Comparison of ENCODE assay signal across 16 mouse cellular contexts in genomic region chr8:108788156-108788761, GRCm38 (mm10).
DNase-seq lines count a peak whose midpoint lies in the region; ATAC-seq and TF ChIP-seq lines count a peak whose summit lies in the region.
"Had no signal": no experiment of that assay in that cellular context is flagged by ENCODE, and none has a peak within 500 bp of the region (broad histone marks: within the 10 kb centered on the region; RNA-seq: fewer than 3 reads in every experiment).

No protein-coding gene starts in this region.

- no peak for TF ChIP-seq CTCF in forebrain, postnatal 0 days (IDR thresholded peaks at IDR 0.05; ENCODE audit: low read depth)

- peaks cover 57% of the 10 kb centered on the region for H3K4me1 ChIP-seq in midbrain, embryonic 10.5 days
- peaks cover 20% of the 10 kb centered on the region for H3K4me1 ChIP-seq in midbrain, embryonic 11.5 days (ENCODE audit: control insufficient read depth, insufficient read depth, low read length)
- peaks cover 23% of the 10 kb centered on the region; the same call in 1 of the 2 replicates for H3K4me1 ChIP-seq in forebrain, postnatal 0 days (ENCODE audit: insufficient read depth)
- H3K4me1 ChIP-seq in limb, embryonic 13.5 days: peaks cover 58% of the 10 kb centered on the region

- no peak for ATAC-seq in midbrain, embryonic 11.5 days (ENCODE audit: low FRiP score)
- ATAC-seq in forebrain, postnatal 0 days: peak; percentile 79
- no peak for ATAC-seq in limb, embryonic 13.5 days (ENCODE audit: low FRiP score, low read depth)
- ATAC-seq in CD4-positive, CD25-positive, alpha-beta regulatory T cell, adult 4 months: no peak
- ATAC-seq: activated CD4-positive, CD25-positive, alpha-beta regulatory T cell, adult 4 months had no signal

- H3K4me2 ChIP-seq in midbrain, embryonic 11.5 days: no peak overlapping the region
- H3K4me2 ChIP-seq in forebrain, postnatal 0 days (ENCODE audit: low read depth): peak overlapping the region; percentile 28; the same call in 1 of the 2 replicates
- H3K4me2 ChIP-seq in limb, embryonic 13.5 days (replicated peaks): no peak overlapping the region

- peaks cover 17% of the 10 kb centered on the region for H3K9me3 ChIP-seq in midbrain, embryonic 10.5 days (replicated peaks)
- H3K9me3 ChIP-seq in midbrain, embryonic 11.5 days (ENCODE audit: control insufficient read depth, low read length): peaks cover 9% of the 10 kb centered on the region; the same call in 1 of the 2 replicates
- H3K9me3 ChIP-seq in forebrain, postnatal 0 days (ENCODE audit: low read length): peaks cover 10% of the 10 kb centered on the region; the same call in 1 of the 2 replicates
- peaks cover 15% of the 10 kb centered on the region; the same call in 1 of the 2 replicates for H3K9me3 ChIP-seq in limb, embryonic 13.5 days

- peak overlapping the region; percentile 69 for H3K27ac ChIP-seq in midbrain, embryonic 10.5 days (replicated peaks)
- H3K27ac ChIP-seq in midbrain, embryonic 11.5 days (ENCODE audit: low read depth, low read length): no peak overlapping the region
- H3K27ac ChIP-seq in forebrain, postnatal 0 days (ENCODE audit: low read depth, low read length): no peak overlapping the region
- H3K27ac ChIP-seq in limb, embryonic 13.5 days: 0 out of 2 replicates have a peak overlapping the region, but pooled peaks have one; percentile 40
- H3K27ac ChIP-seq: gastrocnemius, adult 2 months had no signal

- WGBS in midbrain, embryonic 10.5 days: 31% methylated on average over 6 of the region's 6 CpGs
- 26% methylated on average over 6 of the region's 6 CpGs for WGBS in midbrain, embryonic 11.5 days
- WGBS in forebrain, postnatal 0 days: 11% methylated on average over 6 of the region's 6 CpGs
- 29% methylated on average over 6 of the region's 6 CpGs for WGBS in limb, embryonic 13.5 days

- no peak for DNase-seq in midbrain, embryonic 10.5 days (ENCODE audit: low spot score)
- no peak for DNase-seq in midbrain, embryonic 11.5 days (ENCODE audit: low spot score, missing footprints)
- peak; percentile 73 for DNase-seq in forebrain, postnatal 0 days
- DNase-seq in retina, postnatal 1 day: peak; percentile 95
- no peak for DNase-seq in cerebellum, adult 11 months
- no peak for DNase-seq in cerebellum, adult 9-10 months
- DNase-seq: B cell, adult 2 months; gastrocnemius, adult 2 months; kidney, postnatal 10 days; liver; thymus, postnatal 25 days had no signal

- no peaks in the 10 kb centered on the region for H3K27me3 ChIP-seq in midbrain, embryonic 10.5 days (ENCODE audit: low read depth, poor library complexity, severe bottlenecking)
- no peaks in the 10 kb centered on the region for H3K27me3 ChIP-seq in midbrain, embryonic 11.5 days (ENCODE audit: control insufficient read depth, insufficient read depth, low read length)
- peaks cover 10% of the 10 kb centered on the region; the same call in 1 of the 2 replicates for H3K27me3 ChIP-seq in forebrain, postnatal 0 days (ENCODE audit: insufficient read depth, low read length)
- H3K27me3 ChIP-seq in limb, embryonic 13.5 days: no peaks in the 10 kb centered on the region

- peaks cover 32% of the 10 kb centered on the region for H3K36me3 ChIP-seq in midbrain, embryonic 10.5 days
- H3K36me3 ChIP-seq in midbrain, embryonic 11.5 days (ENCODE audit: control insufficient read depth, insufficient read depth, low read length): peaks cover 12% of the 10 kb centered on the region
- peaks cover 8% of the 10 kb centered on the region; the same call in 1 of the 2 replicates for H3K36me3 ChIP-seq in forebrain, postnatal 0 days (ENCODE audit: insufficient read depth)
- peaks cover 19% of the 10 kb centered on the region for H3K36me3 ChIP-seq in limb, embryonic 13.5 days
- H3K36me3 ChIP-seq: G1E had no signal

- H3K9ac ChIP-seq in midbrain, embryonic 11.5 days (ENCODE audit: low read length): no peak overlapping the region
- no peak overlapping the region for H3K9ac ChIP-seq in forebrain, postnatal 0 days
- no peak overlapping the region for H3K9ac ChIP-seq in limb, embryonic 13.5 days

- peak overlapping the region; percentile 25 for H3K4me3 ChIP-seq in midbrain, embryonic 10.5 days
- no peak overlapping the region for H3K4me3 ChIP-seq in midbrain, embryonic 11.5 days (ENCODE audit: low read depth, low read length)
- H3K4me3 ChIP-seq in forebrain, postnatal 0 days (ENCODE audit: low read depth, low read length): no peak overlapping the region
- no peak overlapping the region for H3K4me3 ChIP-seq in limb, embryonic 13.5 days
- H3K4me3 ChIP-seq: erythroblast, embryonic 14.5 days; gastrocnemius, adult 2 months had no signal

Comparison
In these comparisons a context has a peak if more than half of its experiments do, and no peak if none do; other contexts are left out.
1. H3K27ac ChIP-seq: peak in midbrain, embryonic 10.5 days (single experiment) and limb, embryonic 13.5 days (single experiment); none in midbrain, embryonic 11.5 days (single experiment) and forebrain, postnatal 0 days (single experiment).
2. DNase-seq: peak in forebrain, postnatal 0 days (single experiment) and retina, postnatal 1 day (single experiment); none in midbrain, embryonic 10.5 days (single experiment), midbrain, embryonic 11.5 days (single experiment), cerebellum, adult 11 months (single experiment) and cerebellum, adult 9-10 months (single experiment).